Mouse (Mus musculus) T-helper 1 cell (primary cell): Measurements from ENCODE around the gene Nhej1.

Source experiments
- in situ Hi-C: fragments of 300-600 bp; cut with MboI, MseI; formaldehyde crosslinking; loops from one replicate; pipeline ENCODE4 v1.15.1; 2025; ENCODE audit warnings: high pct_unique_total_duplicates

Gene Nhej1

GRCm38 (mm10) chr1:75124346-75125321 lies at the start of gene Nhej1:
Gene Nhej1 (minus strand): TSS chr1:75125200.
- in situ Hi-C loops: loop anchor here (5.0 to 10.0 kb wide), 8 partner anchors 72 to 730 kb away; partner anchors contain the start of gene Ctdsp1

GRCm38 (mm10) chr1:75168472-75169464 lies 43.8 kb upstream of the Nhej1 start, which contains the start of gene Zfand2b:
Gene Zfand2b (plus strand): TSS chr1:75168646.
- in situ Hi-C loops: loop anchor here (25.0 kb wide), 1 partner anchor 1231 kb away; no protein-coding TSS in a partner anchor

GRCm38 (mm10) chr1:75168093-75168471 lies 43.1 kb upstream of the Nhej1 start:
- in situ Hi-C loops: loop anchor here (25.0 kb wide), 1 partner anchor 1231 kb away; no protein-coding TSS in a partner anchor

GRCm38 (mm10) chr1:75160256-75160617 lies 35.2 kb upstream of the Nhej1 start:
- in situ Hi-C loops: loop anchor here (25.0 kb wide), 1 partner anchor 1223 kb away; no protein-coding TSS in a partner anchor

GRCm38 (mm10) chr1:75159540-75160255 lies 34.7 kb upstream of the Nhej1 start:
- in situ Hi-C loops: loop anchor here (25.0 kb wide), 1 partner anchor 1222 kb away; no protein-coding TSS in a partner anchor

GRCm38 (mm10) chr1:75158990-75159389 lies 34.0 kb upstream of the Nhej1 start:
- in situ Hi-C loops: loop anchor here (25.0 kb wide), 1 partner anchor 1222 kb away; no protein-coding TSS in a partner anchor

- in situ Hi-C loops: loop anchor here (25.0 kb wide), 1 partner anchor 1219 kb away; no protein-coding TSS in a partner anchor
These were observed 30.8 kb upstream of the Nhej1 start for GRCm38 (mm10) chr1:75155837-75156236.

GRCm38 (mm10) chr1:75148727-75149126 lies 23.7 kb upstream of the Nhej1 start:
- in situ Hi-C loops: no loop called here

GRCm38 (mm10) chr1:75147411-75148135 lies 22.6 kb upstream of the Nhej1 start:
- in situ Hi-C loops: no loop called here

- in situ Hi-C loops: no loop called here
These were observed 20.6 kb upstream of the Nhej1 start for GRCm38 (mm10) chr1:75145589-75145988.

- in situ Hi-C loops: no loop called here
These were observed 17.6 kb upstream of the Nhej1 start, which contains the start of the genes Cnppd1 and Retreg2 for GRCm38 (mm10) chr1:75142301-75143261. Gene Cnppd1 (minus strand): TSS chr1:75142711. Gene Retreg2 (plus strand): TSS chr1:75142778.

- in situ Hi-C loops: no loop called here
These were observed 16.6 kb upstream of the Nhej1 start for GRCm38 (mm10) chr1:75141486-75142190.

- in situ Hi-C loops: no loop called here
These were observed 15.7 kb upstream of the Nhej1 start for GRCm38 (mm10) chr1:75140601-75141190.

GRCm38 (mm10) chr1:75138448-75138847 lies 13.4 kb upstream of the Nhej1 start:
- in situ Hi-C loops: no loop called here

GRCm38 (mm10) chr1:75136730-75137129 lies 11.7 kb upstream of the Nhej1 start:
- in situ Hi-C loops: no loop called here

GRCm38 (mm10) chr1:75136293-75136692 lies 11.3 kb upstream of the Nhej1 start:
- in situ Hi-C loops: no loop called here

GRCm38 (mm10) chr1:75133421-75134207 lies 8.6 kb upstream of the Nhej1 start, which contains the start of gene Slc23a3:
Gene Slc23a3 (minus strand): TSS chr1:75133890.
- in situ Hi-C loops: no loop called here
